Mouse (Mus musculus) lung, embryonic 14.5 days (tissue): ENCODE measurements around the gene Ankzf1. TPM values are rescaled to one million over a fixed set of nuclear protein-coding genes. Genes with fewer than 3 reads are reported as not detected.
A peak's percentile ranks its signal among the peaks of the same experiment; 100 is the strongest.

Experiments used
- ATAC-seq: fragments of 200-750 bp; cut with Nextera tagmentation; 2 replicates; pipeline ENCODE4 v1.8.0; 2017; ENCODE audit warnings: mild to moderate bottlenecking, moderate TSS enrichment, moderate library complexity; ENCODE audit not compliant: insufficient read depth
- DNase-seq: peaks from one replicate; pipeline ENCODE4 v3.0.0-alpha.2; 2015
- H3K27ac ChIP-seq: fragments of 300-500 bp; sonication (generic); 2 replicates; pipeline ENCODE4 v1.5.1; 2014; ENCODE audit warnings: low read depth, mild to moderate bottlenecking, moderate library complexity
- H3K27me3 ChIP-seq: fragments of 300-500 bp; sonication (generic); 2 replicates; pipeline ENCODE4 v1.6.1; 2014; ENCODE audit warnings: low read length, control low read depth; ENCODE audit not compliant: insufficient read depth
- H3K36me3 ChIP-seq: fragments of 300-500 bp; sonication (generic); 2 replicates; pipeline ENCODE4 v1.6.1; 2014; ENCODE audit warnings: control low read depth; ENCODE audit not compliant: insufficient read depth
- H3K4me1 ChIP-seq: fragments of 300-500 bp; sonication (generic); 2 replicates; pipeline ENCODE4 v1.6.1; 2014; ENCODE audit warnings: antibody characterized with exemption, control low read depth; ENCODE audit not compliant: insufficient read depth
- H3K4me2 ChIP-seq: fragments of 300-500 bp; sonication (generic); 2 replicates; pipeline ENCODE4 v1.6.1; 2014; ENCODE audit warnings: mild to moderate bottlenecking
- H3K4me3 ChIP-seq: fragments of 300-500 bp; sonication (generic); 2 replicates; pipeline ENCODE4 v1.5.1; 2014; ENCODE audit warnings: low read depth, low read length
- H3K9ac ChIP-seq: fragments of 300-500 bp; sonication (generic); 2 replicates; pipeline ENCODE4 v1.6.1; 2014
- H3K9me3 ChIP-seq: fragments of 300-500 bp; sonication (generic); 2 replicates; pipeline ENCODE4 v1.6.1; 2016; ENCODE audit warnings: low read depth, low read length, control low read depth
- CTCF ChIP-seq: IDR thresholded peaks from 2 replicates; pipeline ENCODE4 v1.5.1; 2016; ENCODE audit warnings: antibody characterized with exemption, low read depth
- WGBS: fragments of 180-500 bp; shearing (Covaris S2); extraction: QIAGEN DNeasy Blood & Tissue Kit; methylation state at CpG from one replicate; pipeline ENCODE4 v1.1.7; 2014; 5-methylcytosine and 5-hydroxymethylcytosine counted together
- polyA plus RNA-seq: library from polyadenylated mRNA; unstranded; fragments of >200 nt; fragmentation: Nextera tagmentation; extraction: Ambion mirVana; gene quantifications from 2 replicates; pipeline ENCODE4 v1.2.1, GENCODE M21; 2014

Ankzf1 gene
- polyA plus RNA-seq, 1 experiment from 2014 or later = 16.5 TPM

- no peaks in the 10 kb centered on the region for H3K9me3 ChIP-seq
- DNase-seq = peak; percentile 94
- H3K4me1 ChIP-seq = no peaks in the 10 kb centered on the region
- peak within 1 kb of the TSS; percentile 75 for H3K4me2 ChIP-seq
- TF ChIP-seq CTCF = no peak
- 0% methylated on average over 31 of the region's 31 CpGs for WGBS
- peak within 1 kb of the TSS; percentile 50 for H3K4me3 ChIP-seq
- no peaks in the 10 kb centered on the region for H3K27me3 ChIP-seq
- peak; percentile 90 for ATAC-seq
- H3K9ac ChIP-seq = peak within 1 kb of the TSS; percentile 38
- H3K27ac ChIP-seq = peak within 1 kb of the TSS; percentile 3; the same call in 1 of the 2 replicates
- H3K36me3 ChIP-seq = peaks cover 42% of the 10 kb centered on the region
Observed at GRCm38 (mm10) chr1:75180105-75180590, 11.8 kb upstream of the Ankzf1 start, which contains the start of gene Abcb6. Abcb6 (minus strand) TSS chr1:75180392.

GRCm38 (mm10) chr1:75180741-75181140 lies 11.2 kb upstream of the Ankzf1 start:
- H3K9ac ChIP-seq = no peak overlapping the region; the same call in 1 of the 2 replicates
- no peaks in the 10 kb centered on the region for H3K27me3 ChIP-seq
- peaks cover 43% of the 10 kb centered on the region for H3K36me3 ChIP-seq
- H3K4me1 ChIP-seq = no peaks in the 10 kb centered on the region
- ATAC-seq = no peak
- H3K4me3 ChIP-seq = peak overlapping the region; percentile 50
- no peak overlapping the region for H3K27ac ChIP-seq
- DNase-seq = no peak
- peak overlapping the region; percentile 75 for H3K4me2 ChIP-seq
- WGBS = 31% methylated on average over 7 of the region's 7 CpGs
- H3K9me3 ChIP-seq = no peaks in the 10 kb centered on the region
- no peak for TF ChIP-seq CTCF

- H3K4me3 ChIP-seq = no peak overlapping the region
- no peak overlapping the region; the same call in 1 of the 2 replicates for H3K9ac ChIP-seq
- ATAC-seq (no peak), DNase-seq (no peak)
- no peaks in the 10 kb centered on the region for H3K27me3 ChIP-seq
- no peaks in the 10 kb centered on the region for H3K9me3 ChIP-seq
- 80% methylated on average over 4 of the region's 4 CpGs for WGBS
- H3K27ac ChIP-seq = no peak overlapping the region
- peaks cover 43% of the 10 kb centered on the region for H3K36me3 ChIP-seq
- H3K4me2 ChIP-seq = no peak overlapping the region
- no peaks in the 10 kb centered on the region for H3K4me1 ChIP-seq
- no peak for TF ChIP-seq CTCF
Observed at GRCm38 (mm10) chr1:75181377-75181870, 10.5 kb upstream of the Ankzf1 start.

DNA sequence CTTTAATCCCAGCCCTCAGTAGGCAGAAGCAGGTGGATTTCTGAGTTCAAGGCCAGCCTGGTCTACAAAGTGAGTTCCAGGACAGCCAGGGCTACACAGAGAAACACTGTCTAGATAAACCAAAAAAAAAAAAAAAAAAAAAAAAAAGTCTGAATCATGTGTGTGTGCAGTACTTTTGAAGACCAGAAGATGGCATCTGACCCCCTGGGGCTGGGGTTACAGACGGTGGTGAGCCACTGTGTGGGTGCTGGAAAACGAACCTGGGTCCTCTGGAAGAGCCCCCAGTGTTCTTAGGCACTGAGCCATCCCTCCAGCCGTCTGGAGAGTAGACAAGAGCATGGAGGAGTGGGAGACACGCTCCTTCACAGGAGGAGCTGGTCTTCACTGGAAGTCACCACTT lies 9.8 kb upstream of the Ankzf1 start:
- Histone ChIP-seq H3K9me3 (no peaks in the 10 kb centered on the region), H3K27ac (no peak overlapping the region), H3K36me3 (peaks cover 47% of the 10 kb centered on the region), H3K4me2 (no peak overlapping the region), H3K27me3 (no peaks in the 10 kb centered on the region), H3K4me1 (no peaks in the 10 kb centered on the region), H3K4me3 (no peak overlapping the region), H3K9ac (no peak overlapping the region)
- ATAC-seq (no peak), DNase-seq (no peak)
- TF ChIP-seq CTCF = peak; percentile 20; the same call in 1 of the 2 replicates
- WGBS = 65% methylated on average over 4 of the region's 4 CpGs

DNA sequence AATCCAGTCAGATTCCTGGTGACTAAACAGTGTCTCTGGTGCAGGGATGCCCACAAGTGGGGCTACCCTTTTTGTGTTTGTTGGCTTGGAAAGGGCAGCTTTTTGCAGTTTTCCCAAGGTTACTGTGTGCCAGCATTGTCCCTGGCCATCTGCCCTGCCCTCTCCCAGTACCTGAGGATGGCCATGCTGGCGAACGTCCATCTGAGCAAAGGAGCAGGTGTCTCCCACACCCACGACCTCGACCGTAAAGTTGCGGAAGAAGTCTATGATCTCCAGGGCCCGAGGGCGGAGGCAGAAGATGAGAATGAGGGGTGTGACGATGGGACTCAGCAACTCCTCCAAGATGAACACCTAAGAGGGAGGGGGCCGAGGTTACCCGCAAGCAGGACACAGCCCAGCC lies 6.5 kb upstream of the Ankzf1 start:
- TF ChIP-seq CTCF = no peak
- Histone ChIP-seq H3K9me3 (no peaks in the 10 kb centered on the region), H3K9ac (no peak overlapping the region), H3K4me3 (no peak overlapping the region), H3K36me3 (peaks cover 52% of the 10 kb centered on the region), H3K4me2 (no peak overlapping the region), H3K27ac (no peak overlapping the region), H3K4me1 (0 out of 2 replicates have a peak, but pooled peaks cover under 1% of the 10 kb centered on the region), H3K27me3 (no peaks in the 10 kb centered on the region)
- no peak for DNase-seq
- no peak for ATAC-seq
- WGBS = 88% methylated on average over 11 of the region's 11 CpGs

DNA sequence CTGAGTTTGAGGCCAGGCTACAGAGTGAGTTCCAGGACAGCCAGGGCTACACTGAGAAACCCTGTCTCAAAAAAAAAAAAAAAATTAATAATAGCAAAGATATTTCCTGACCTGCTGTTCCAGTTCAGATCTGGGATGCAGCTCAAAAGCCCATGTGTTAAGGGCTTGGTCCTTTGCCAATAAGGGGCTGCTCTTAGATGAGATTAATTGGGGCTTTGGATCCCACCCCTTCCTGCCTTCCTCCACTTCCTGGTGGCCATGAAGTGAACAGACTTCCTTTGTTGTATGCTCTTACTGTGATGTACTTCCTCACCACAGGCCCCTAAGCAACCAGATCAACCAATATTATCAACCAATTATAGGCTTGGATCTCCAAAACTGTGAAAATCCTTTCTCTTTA lies 4.8 kb upstream of the Ankzf1 start:
- TF ChIP-seq CTCF = no peak
- Histone ChIP-seq H3K36me3 (peaks cover 47% of the 10 kb centered on the region), H3K4me2 (no peak overlapping the region), H3K4me1 (peaks cover 9% of the 10 kb centered on the region; the same call in 1 of the 2 replicates), H3K27me3 (no peaks in the 10 kb centered on the region), H3K27ac (no peak overlapping the region), H3K9me3 (no peaks in the 10 kb centered on the region), H3K4me3 (no peak overlapping the region), H3K9ac (no peak overlapping the region)
- DNase-seq (peak; percentile 55), ATAC-seq (no peak)

- H3K36me3 ChIP-seq = peaks cover 39% of the 10 kb centered on the region
- no peak overlapping the region for H3K4me2 ChIP-seq
- 88% methylated on average over 2 of the region's 2 CpGs for WGBS
- no peaks in the 10 kb centered on the region for H3K27me3 ChIP-seq
- DNase-seq (no peak), ATAC-seq (no peak)
- no peak overlapping the region for H3K9ac ChIP-seq
- TF ChIP-seq CTCF = no peak
- peaks cover 11% of the 10 kb centered on the region for H3K4me1 ChIP-seq
- H3K27ac ChIP-seq = no peak overlapping the region
- H3K9me3 ChIP-seq = no peaks in the 10 kb centered on the region
- H3K4me3 ChIP-seq = no peak overlapping the region
Observed at GRCm38 (mm10) chr1:75187914-75188483, 4.0 kb upstream of the Ankzf1 start.
